Mouse (Mus musculus): Measurements from ENCODE around the gene Lsm7. TPM values are rescaled to one million over a fixed set of nuclear protein-coding genes. Genes with fewer than 3 reads are reported as not detected.

Gene Lsm7
- 78.5 and 79.1 TPM in 2 replicates for polyA plus RNA-seq (2012; rRNA removed)

- peaks cover 5% of the 10 kb centered on the region for H3K4me1 ChIP-seq (ENCODE audit: control insufficient read depth, insufficient read depth, low read length)
- WGBS = under 1% methylated on average over 81 of the region's 81 CpGs
- peak within 1 kb of the TSS; percentile 86 for H3K4me3 ChIP-seq (replicated peaks; ENCODE audit: extremely low read depth, low read depth, low read length)
- no peak for TF ChIP-seq CTCF (IDR thresholded peaks at IDR 0.05; ENCODE audit: insufficient read depth, low read length)
- peak; percentile 81 for TF ChIP-seq POLR2A (IDR thresholded peaks at IDR 0.05; ENCODE audit: borderline replicate concordance, extremely low read depth, low read depth, low read length)
- peak; percentile 98 for DNase-seq
Measured at GRCm38 (mm10) chr10:80854913-80855748, at the start of gene Lsm7, which contains the start of gene Sppl2b. Gene Lsm7 (minus strand): TSS chr10:80855209. Gene Sppl2b (plus strand): TSS chr10:80855275.

GRCm38 (mm10) chr10:80904709-80905108 lies 49.7 kb upstream of the Lsm7 start:
- TF ChIP-seq POLR2A (IDR thresholded peaks at IDR 0.05; ENCODE audit: borderline replicate concordance, extremely low read depth, low read depth, low read length) (no peak), CTCF (IDR thresholded peaks at IDR 0.05; ENCODE audit: insufficient read depth, low read length) (no peak)
- Histone ChIP-seq H3K4me1 (ENCODE audit: control insufficient read depth, insufficient read depth, low read length) (peaks cover 4% of the 10 kb centered on the region; the same call in 1 of the 2 replicates), H3K4me3 (replicated peaks; ENCODE audit: extremely low read depth, low read depth, low read length) (no peak overlapping the region)
- DNase-seq = no peak
- 86% methylated on average over 11 of the region's 11 CpGs for WGBS

GRCm38 (mm10) chr10:80904004-80904693 lies 49.1 kb upstream of the Lsm7 start:
- no peak for TF ChIP-seq CTCF (IDR thresholded peaks at IDR 0.05; ENCODE audit: insufficient read depth, low read length)
- no peak for TF ChIP-seq POLR2A (IDR thresholded peaks at IDR 0.05; ENCODE audit: borderline replicate concordance, extremely low read depth, low read depth, low read length)
- no peak overlapping the region for H3K4me3 ChIP-seq (replicated peaks; ENCODE audit: extremely low read depth, low read depth, low read length)
- H3K4me1 ChIP-seq (ENCODE audit: control insufficient read depth, insufficient read depth, low read length) = peaks cover 7% of the 10 kb centered on the region; the same call in 1 of the 2 replicates
- WGBS = 74% methylated on average over 28 of the region's 28 CpGs
- no peak for DNase-seq

GRCm38 (mm10) chr10:80903282-80903681 lies 48.3 kb upstream of the Lsm7 start:
- no peak for DNase-seq
- TF ChIP-seq CTCF (IDR thresholded peaks at IDR 0.05; ENCODE audit: insufficient read depth, low read length) (no peak), POLR2A (IDR thresholded peaks at IDR 0.05; ENCODE audit: borderline replicate concordance, extremely low read depth, low read depth, low read length) (no peak)
- 93% methylated on average over 10 of the region's 10 CpGs for WGBS

GRCm38 (mm10) chr10:80902273-80902940 lies 47.4 kb upstream of the Lsm7 start:
- Histone ChIP-seq H3K4me3 (replicated peaks; ENCODE audit: extremely low read depth, low read depth, low read length) (no peak overlapping the region), H3K4me1 (ENCODE audit: control insufficient read depth, insufficient read depth, low read length) (peaks cover 7% of the 10 kb centered on the region; the same call in 1 of the 2 replicates)
- TF ChIP-seq CTCF (IDR thresholded peaks at IDR 0.05; ENCODE audit: insufficient read depth, low read length) (no peak), POLR2A (IDR thresholded peaks at IDR 0.05; ENCODE audit: borderline replicate concordance, extremely low read depth, low read depth, low read length) (no peak)
- WGBS = 92% methylated on average over 9 of the region's 9 CpGs
- no peak for DNase-seq

More at GRCm38 (mm10) chr10:80903282-80903681, 48.3 kb upstream of the Lsm7 start:
- H3K4me1 ChIP-seq (ENCODE audit: control insufficient read depth, insufficient read depth, low read length) = peaks cover 7% of the 10 kb centered on the region; the same call in 1 of the 2 replicates
- H3K4me3 ChIP-seq (replicated peaks; ENCODE audit: extremely low read depth, low read depth, low read length) = no peak overlapping the region

GRCm38 (mm10) chr10:80901409-80902272 lies 46.6 kb upstream of the Lsm7 start:
- no peak for TF ChIP-seq POLR2A (IDR thresholded peaks at IDR 0.05; ENCODE audit: borderline replicate concordance, extremely low read depth, low read depth, low read length)
- TF ChIP-seq CTCF (IDR thresholded peaks at IDR 0.05; ENCODE audit: insufficient read depth, low read length) = no peak
- Histone ChIP-seq H3K4me1 (ENCODE audit: control insufficient read depth, insufficient read depth, low read length) (peaks cover 7% of the 10 kb centered on the region; the same call in 1 of the 2 replicates), H3K4me3 (replicated peaks; ENCODE audit: extremely low read depth, low read depth, low read length) (no peak overlapping the region)
- 87% methylated on average over 19 of the region's 19 CpGs for WGBS
- no peak for DNase-seq

GRCm38 (mm10) chr10:80900318-80901247 lies 45.6 kb upstream of the Lsm7 start, which contains the start of gene Timm13:
Gene Timm13 (minus strand): TSS chr10:80900969.
- Histone ChIP-seq H3K4me3 (replicated peaks; ENCODE audit: extremely low read depth, low read depth, low read length) (peak within 1 kb of the TSS; percentile 69), H3K4me1 (ENCODE audit: control insufficient read depth, insufficient read depth, low read length) (peaks cover 7% of the 10 kb centered on the region; the same call in 1 of the 2 replicates)
- DNase-seq = peak; percentile 95
- TF ChIP-seq POLR2A (IDR thresholded peaks at IDR 0.05; ENCODE audit: borderline replicate concordance, extremely low read depth, low read depth, low read length) (peak; percentile 87), CTCF (IDR thresholded peaks at IDR 0.05; ENCODE audit: insufficient read depth, low read length) (no peak)
- WGBS = under 1% methylated on average over 72 of the region's 72 CpGs

All from lung, adult 2 months (tissue).